Mouse (Mus musculus): ENCODE measurements around the gene Atp5l. TPM values are rescaled to one million over a fixed set of nuclear protein-coding genes. Genes with fewer than 3 reads are reported as not detected.

Gene Atp5l
- polyA plus RNA-seq, 1 experiment from 2014 or later, result 980 TPM

GRCm38 (mm10) chr9:44874198-44874597 lies 46.3 kb downstream of the Atp5l start:
- Histone ChIP-seq H3K27ac (no peak overlapping the region), H3K9ac (no peak overlapping the region)

GRCm38 (mm10) chr9:44873665-44874064 lies 46.9 kb downstream of the Atp5l start:
- Histone ChIP-seq H3K27me3 (ENCODE audit: control insufficient read depth, insufficient read depth, low read length) (no peaks in the 10 kb centered on the region), H3K4me2 (replicated peaks) (no peak overlapping the region), H3K27ac (no peak overlapping the region), H3K9ac (no peak overlapping the region), H3K4me1 (replicated peaks; ENCODE audit: control insufficient read depth, insufficient read depth, low read length) (peaks cover 40% of the 10 kb centered on the region), H3K4me3 (replicated peaks; ENCODE audit: low read length) (no peak overlapping the region), H3K36me3 (replicated peaks; ENCODE audit: control insufficient read depth, insufficient read depth) (peaks cover 7% of the 10 kb centered on the region), H3K9me3 (ENCODE audit: control insufficient read depth, low read length) (no peaks in the 10 kb centered on the region)
- 75% methylated on average over 5 of the region's 5 CpGs for WGBS
- DNase-seq (ENCODE audit: low spot score) (no peak), ATAC-seq (ENCODE audit: low FRiP score) (no peak)

More at GRCm38 (mm10) chr9:44874198-44874597, 46.3 kb downstream of the Atp5l start:
- DNase-seq (ENCODE audit: low spot score), result no peak
- H3K27me3 ChIP-seq (ENCODE audit: control insufficient read depth, insufficient read depth, low read length), result no peaks in the 10 kb centered on the region
- no peaks in the 10 kb centered on the region for H3K9me3 ChIP-seq (ENCODE audit: control insufficient read depth, low read length)
- no peak for ATAC-seq (ENCODE audit: low FRiP score)
- peaks cover 7% of the 10 kb centered on the region for H3K36me3 ChIP-seq (replicated peaks; ENCODE audit: control insufficient read depth, insufficient read depth)
- H3K4me3 ChIP-seq (replicated peaks; ENCODE audit: low read length), result no peak overlapping the region
- peaks cover 46% of the 10 kb centered on the region for H3K4me1 ChIP-seq (replicated peaks; ENCODE audit: control insufficient read depth, insufficient read depth, low read length)
- H3K4me2 ChIP-seq (replicated peaks), result no peak overlapping the region

GRCm38 (mm10) chr9:44868336-44869094 lies 52.0 kb downstream of the Atp5l start:
- peaks cover 10% of the 10 kb centered on the region for H3K4me1 ChIP-seq (replicated peaks; ENCODE audit: control insufficient read depth, insufficient read depth, low read length)
- no peak overlapping the region for H3K9ac ChIP-seq
- H3K4me3 ChIP-seq (replicated peaks; ENCODE audit: low read length), result no peak overlapping the region
- no peak overlapping the region for H3K4me2 ChIP-seq (replicated peaks)
- peaks cover 21% of the 10 kb centered on the region for H3K36me3 ChIP-seq (replicated peaks; ENCODE audit: control insufficient read depth, insufficient read depth)
- no peaks in the 10 kb centered on the region for H3K27me3 ChIP-seq (ENCODE audit: control insufficient read depth, insufficient read depth, low read length)
- 85% methylated on average over 13 of the region's 13 CpGs for WGBS
- H3K9me3 ChIP-seq (ENCODE audit: control insufficient read depth, low read length), result no peaks in the 10 kb centered on the region
- DNase-seq (ENCODE audit: low spot score) (no peak), ATAC-seq (ENCODE audit: low FRiP score) (no peak)
- no peak overlapping the region for H3K27ac ChIP-seq

- Histone ChIP-seq H3K4me3 (replicated peaks; ENCODE audit: low read length) (no peak overlapping the region), H3K4me1 (replicated peaks; ENCODE audit: control insufficient read depth, insufficient read depth, low read length) (peaks cover 10% of the 10 kb centered on the region), H3K9me3 (ENCODE audit: control insufficient read depth, low read length) (no peaks in the 10 kb centered on the region), H3K4me2 (replicated peaks) (no peak overlapping the region), H3K9ac (no peak overlapping the region), H3K36me3 (replicated peaks; ENCODE audit: control insufficient read depth, insufficient read depth) (peaks cover 21% of the 10 kb centered on the region), H3K27ac (no peak overlapping the region), H3K27me3 (ENCODE audit: control insufficient read depth, insufficient read depth, low read length) (no peaks in the 10 kb centered on the region)
- ATAC-seq (ENCODE audit: low FRiP score), result no peak
- WGBS, result 93% methylated on average over 3 of the region's 3 CpGs
- DNase-seq (ENCODE audit: low spot score), result no peak
These were observed 52.9 kb downstream of the Atp5l start for GRCm38 (mm10) chr9:44867664-44868063.

- no peak overlapping the region for H3K4me2 ChIP-seq (replicated peaks)
- H3K9me3 ChIP-seq (ENCODE audit: control insufficient read depth, low read length), result no peaks in the 10 kb centered on the region
- H3K9ac ChIP-seq, result no peak overlapping the region
- WGBS, result 54% methylated on average over 9 of the region's 9 CpGs
- peaks cover 10% of the 10 kb centered on the region for H3K4me1 ChIP-seq (replicated peaks; ENCODE audit: control insufficient read depth, insufficient read depth, low read length)
- DNase-seq (ENCODE audit: low spot score) (peak; percentile 36), ATAC-seq (ENCODE audit: low FRiP score) (no peak)
- no peaks in the 10 kb centered on the region for H3K27me3 ChIP-seq (ENCODE audit: control insufficient read depth, insufficient read depth, low read length)
- no peak overlapping the region for H3K4me3 ChIP-seq (replicated peaks; ENCODE audit: low read length)
- H3K36me3 ChIP-seq (replicated peaks; ENCODE audit: control insufficient read depth, insufficient read depth), result peaks cover 26% of the 10 kb centered on the region
- no peak overlapping the region for H3K27ac ChIP-seq
These were observed 53.9 kb downstream of the Atp5l start for GRCm38 (mm10) chr9:44866501-44867240.

Other genes with a start within 250 kb of the Atp5l start
- not detected in 2 replicates for gene Treh, start 247.5 kb downstream of the Atp5l start, polyA plus RNA-seq (2014; fragmentation: Nextera tagmentation; extraction: Ambion mirVana)
- 41.9 and 46.4 TPM in 2 replicates for gene Phldb1, start 185.5 kb downstream of the Atp5l start, polyA plus RNA-seq (2014; fragmentation: Nextera tagmentation; extraction: Ambion mirVana)
- 148 and 169 TPM in 2 replicates for gene Arcn1, start 152.9 kb downstream of the Atp5l start, polyA plus RNA-seq (2014; fragmentation: Nextera tagmentation; extraction: Ambion mirVana)
- gene Ift46, start 152.8 kb downstream of the Atp5l start, polyA plus RNA-seq (2014; fragmentation: Nextera tagmentation; extraction: Ambion mirVana), result 141 and 158 TPM in 2 replicates
- 14.2 and 14.3 TPM in 2 replicates for gene Tmem25, start 121.4 kb downstream of the Atp5l start, polyA plus RNA-seq (2014; fragmentation: Nextera tagmentation; extraction: Ambion mirVana)
- not detected in 2 replicates for gene Ttc36, start 117.7 kb downstream of the Atp5l start, polyA plus RNA-seq (2014; fragmentation: Nextera tagmentation; extraction: Ambion mirVana)
- gene Kmt2a, start 39.4 kb downstream of the Atp5l start, polyA plus RNA-seq (2014; fragmentation: Nextera tagmentation; extraction: Ambion mirVana), result 17.1 and 19.3 TPM in 2 replicates
- 46.0 and 50.2 TPM in 2 replicates for gene Ube4a, start 44.9 kb upstream of the Atp5l start, polyA plus RNA-seq (2014; fragmentation: Nextera tagmentation; extraction: Ambion mirVana)
- not detected in 2 replicates for gene Cd3g, start 59.7 kb upstream of the Atp5l start, polyA plus RNA-seq (2014; fragmentation: Nextera tagmentation; extraction: Ambion mirVana)
- not detected in 2 replicates for gene Cd3d, start 61.0 kb upstream of the Atp5l start, polyA plus RNA-seq (2014; fragmentation: Nextera tagmentation; extraction: Ambion mirVana)
- 0.20 and 0.22 TPM in 2 replicates for gene Cd3e, start 88.9 kb upstream of the Atp5l start, polyA plus RNA-seq (2014; fragmentation: Nextera tagmentation; extraction: Ambion mirVana)
- 0.44 and 0.90 TPM in 2 replicates for gene Mpzl2, start 119.1 kb upstream of the Atp5l start, polyA plus RNA-seq (2014; fragmentation: Nextera tagmentation; extraction: Ambion mirVana)
- gene Mpzl3, start 134.4 kb upstream of the Atp5l start, polyA plus RNA-seq (2014; fragmentation: Nextera tagmentation; extraction: Ambion mirVana), result 1.1 and 1.7 TPM in 2 replicates
- 0.25 TPM in 1 of 2 replicates, not detected in the other for gene Jaml, start 158.4 kb upstream of the Atp5l start, polyA plus RNA-seq (2014; fragmentation: Nextera tagmentation; extraction: Ambion mirVana)
- gene Scn2b, start 197.0 kb upstream of the Atp5l start, polyA plus RNA-seq (2014; fragmentation: Nextera tagmentation; extraction: Ambion mirVana), result 6.9 and 8.1 TPM in 2 replicates
- gene Scn4b, start 217.7 kb upstream of the Atp5l start, polyA plus RNA-seq (2014; fragmentation: Nextera tagmentation; extraction: Ambion mirVana), result 0.07 and 0.17 TPM in 2 replicates

All from hindbrain, embryonic 14.5 days (tissue).